Mouse (Mus musculus): ENCODE measurements at regions not wholly inside any gene's neighbourhood (a gene's known extent, or its start where the extent isn't known, plus 50 kb on each side); places are given as distances from the start of the nearest gene placed in this dataset.
A peak's percentile ranks its signal among the peaks of the same experiment; 100 is the strongest.

- Histone ChIP-seq H3K27ac (replicated peaks; ENCODE audit: low read depth, low read length) (no peak overlapping the region), H3K4me2 (ENCODE audit: low read depth, low read length) (no peak overlapping the region), H3K36me3 (ENCODE audit: control insufficient read depth, insufficient read depth, low read length) (no peaks in the 10 kb centered on the region), H3K27me3 (replicated peaks; ENCODE audit: control insufficient read depth, insufficient read depth, low read length) (no peaks in the 10 kb centered on the region), H3K9ac (ENCODE audit: low read depth, low read length) (no peak overlapping the region), H3K4me1 (ENCODE audit: control insufficient read depth, insufficient read depth, low read length) (no peaks in the 10 kb centered on the region), H3K9me3 (ENCODE audit: control insufficient read depth, low read length) (no peaks in the 10 kb centered on the region), H3K4me3 (ENCODE audit: low read depth, low read length) (no peak overlapping the region)
- no peak for DNase-seq (ENCODE audit: low spot score)
- ATAC-seq (ENCODE audit: low read depth): no peak
Observed at GRCm38 (mm10) chr3:128093046-128093445, 196.9 kb upstream of the Fam241a start.

DNA sequence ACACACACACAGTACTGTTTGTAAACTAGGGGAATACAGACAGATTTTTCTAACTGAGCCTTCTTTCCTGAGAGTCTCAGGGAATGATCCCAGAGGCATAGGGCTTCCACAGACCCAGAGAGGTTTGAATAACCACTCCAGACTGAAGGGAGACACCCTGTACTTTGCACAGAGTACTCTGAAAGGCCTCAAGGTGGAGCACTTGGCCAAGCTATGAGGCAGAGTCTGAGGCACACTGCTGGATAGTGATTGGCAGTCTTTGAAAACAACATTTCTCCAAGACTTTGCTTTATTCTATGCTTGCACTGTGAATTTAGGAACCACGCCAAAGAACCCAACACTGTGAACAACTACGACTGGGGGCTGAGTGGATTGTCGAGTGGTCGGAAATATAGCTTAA is 192.1 kb upstream of the Fam241a start:
- Histone ChIP-seq H3K36me3 (ENCODE audit: control insufficient read depth, insufficient read depth, low read length) (no peaks in the 10 kb centered on the region), H3K4me2 (ENCODE audit: low read depth, low read length) (no peak overlapping the region), H3K27ac (replicated peaks; ENCODE audit: low read depth, low read length) (no peak overlapping the region), H3K4me1 (ENCODE audit: control insufficient read depth, insufficient read depth, low read length) (no peaks in the 10 kb centered on the region), H3K27me3 (replicated peaks; ENCODE audit: control insufficient read depth, insufficient read depth, low read length) (no peaks in the 10 kb centered on the region), H3K9ac (ENCODE audit: low read depth, low read length) (no peak overlapping the region), H3K4me3 (ENCODE audit: low read depth, low read length) (no peak overlapping the region), H3K9me3 (ENCODE audit: control insufficient read depth, low read length) (no peaks in the 10 kb centered on the region)
- ATAC-seq (ENCODE audit: low read depth): peak; percentile 89
- peak; percentile 83 for DNase-seq (ENCODE audit: low spot score)
- 28% methylated on average over 4 of the region's 4 CpGs for WGBS

DNA sequence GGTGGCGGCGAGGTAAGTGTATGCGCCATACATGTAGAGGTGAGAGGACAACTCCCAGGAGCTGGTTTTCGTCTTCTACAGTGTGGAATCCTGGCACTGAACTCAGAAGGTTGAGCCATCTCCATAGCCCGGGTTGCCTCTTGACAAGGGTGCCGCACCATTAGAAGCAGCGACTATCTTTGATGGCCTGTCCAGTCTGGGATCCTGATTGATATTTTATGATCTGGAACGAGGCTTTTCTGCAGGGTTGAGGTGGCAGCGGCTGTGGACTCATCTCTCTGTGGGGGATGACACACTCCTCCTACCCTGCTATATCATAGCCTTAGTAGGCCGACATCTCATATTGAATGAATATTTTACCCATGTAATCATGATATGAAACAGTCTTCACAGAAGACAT is 191.0 kb upstream of the Fam241a start:
- 88% methylated on average over 10 of the region's 10 CpGs for WGBS

GRCm38 (mm10) chr3:128082463-128082862 is 186.3 kb upstream of the Fam241a start:
- H3K4me2 ChIP-seq (ENCODE audit: low read depth, low read length): no peak overlapping the region
- no peaks in the 10 kb centered on the region for H3K27me3 ChIP-seq (replicated peaks; ENCODE audit: control insufficient read depth, insufficient read depth, low read length)
- DNase-seq (ENCODE audit: low spot score): peak; percentile 16
- no peak for ATAC-seq (ENCODE audit: low read depth)
- H3K9me3 ChIP-seq (ENCODE audit: control insufficient read depth, low read length): no peaks in the 10 kb centered on the region
- no peaks in the 10 kb centered on the region for H3K36me3 ChIP-seq (ENCODE audit: control insufficient read depth, insufficient read depth, low read length)
- no peaks in the 10 kb centered on the region for H3K4me1 ChIP-seq (ENCODE audit: control insufficient read depth, insufficient read depth, low read length)
- H3K9ac ChIP-seq (ENCODE audit: low read depth, low read length): no peak overlapping the region
- no peak overlapping the region for H3K27ac ChIP-seq (replicated peaks; ENCODE audit: low read depth, low read length)
- no peak overlapping the region for H3K4me3 ChIP-seq (ENCODE audit: low read depth, low read length)
- WGBS: 70% methylated on average over 6 of the region's 6 CpGs

More for the DNA sequence above, 191.0 kb upstream of the Fam241a start:
- no peak for ATAC-seq (ENCODE audit: low read depth)
- no peaks in the 10 kb centered on the region for H3K4me1 ChIP-seq (ENCODE audit: control insufficient read depth, insufficient read depth, low read length)
- H3K4me2 ChIP-seq (ENCODE audit: low read depth, low read length): no peak overlapping the region
- H3K9ac ChIP-seq (ENCODE audit: low read depth, low read length): no peak overlapping the region
- DNase-seq (ENCODE audit: low spot score): no peak
- H3K9me3 ChIP-seq (ENCODE audit: control insufficient read depth, low read length): no peaks in the 10 kb centered on the region
- H3K27ac ChIP-seq (replicated peaks; ENCODE audit: low read depth, low read length): no peak overlapping the region
- H3K4me3 ChIP-seq (ENCODE audit: low read depth, low read length): no peak overlapping the region
- no peaks in the 10 kb centered on the region for H3K27me3 ChIP-seq (replicated peaks; ENCODE audit: control insufficient read depth, insufficient read depth, low read length)
- no peaks in the 10 kb centered on the region for H3K36me3 ChIP-seq (ENCODE audit: control insufficient read depth, insufficient read depth, low read length)

GRCm38 (mm10) chr3:128081430-128081829 is 185.3 kb upstream of the Fam241a start:
- ATAC-seq (ENCODE audit: low read depth) (no peak), DNase-seq (ENCODE audit: low spot score) (no peak)
- Histone ChIP-seq H3K4me1 (ENCODE audit: control insufficient read depth, insufficient read depth, low read length) (no peaks in the 10 kb centered on the region), H3K27me3 (replicated peaks; ENCODE audit: control insufficient read depth, insufficient read depth, low read length) (no peaks in the 10 kb centered on the region), H3K9me3 (ENCODE audit: control insufficient read depth, low read length) (no peaks in the 10 kb centered on the region), H3K4me3 (ENCODE audit: low read depth, low read length) (no peak overlapping the region), H3K36me3 (ENCODE audit: control insufficient read depth, insufficient read depth, low read length) (no peaks in the 10 kb centered on the region), H3K27ac (replicated peaks; ENCODE audit: low read depth, low read length) (no peak overlapping the region), H3K4me2 (ENCODE audit: low read depth, low read length) (no peak overlapping the region), H3K9ac (ENCODE audit: low read depth, low read length) (no peak overlapping the region)
- WGBS: 76% methylated on average over 1 of the region's 1 CpGs

DNA sequence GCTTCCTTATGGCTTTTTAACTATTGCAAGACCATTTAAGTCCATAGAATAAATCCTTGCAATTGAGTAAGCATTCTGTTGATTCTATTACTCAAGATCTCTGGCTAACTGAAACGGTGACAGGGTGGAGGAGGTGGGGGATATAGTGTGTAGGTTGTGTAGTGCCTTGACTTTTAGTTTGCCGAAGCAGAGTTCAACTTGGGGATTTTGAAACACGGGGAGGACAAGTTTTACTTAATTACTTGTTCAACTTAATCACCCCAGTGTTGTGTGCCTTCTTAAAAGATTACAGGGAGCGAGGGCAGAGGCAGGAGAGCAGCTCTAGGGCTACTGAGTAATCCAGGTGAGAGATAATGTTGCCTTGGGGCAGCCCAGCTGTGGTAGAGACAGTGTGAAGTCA is 171.7 kb upstream of the Fam241a start:
- no peaks in the 10 kb centered on the region for H3K9me3 ChIP-seq (ENCODE audit: control insufficient read depth, low read length)
- no peak overlapping the region for H3K4me2 ChIP-seq (ENCODE audit: low read depth, low read length)
- WGBS: 54% methylated on average over 4 of the region's 4 CpGs
- no peak overlapping the region for H3K27ac ChIP-seq (replicated peaks; ENCODE audit: low read depth, low read length)
- no peaks in the 10 kb centered on the region for H3K36me3 ChIP-seq (ENCODE audit: control insufficient read depth, insufficient read depth, low read length)
- H3K4me1 ChIP-seq (ENCODE audit: control insufficient read depth, insufficient read depth, low read length): no peaks in the 10 kb centered on the region
- no peak overlapping the region for H3K9ac ChIP-seq (ENCODE audit: low read depth, low read length)
- H3K4me3 ChIP-seq (ENCODE audit: low read depth, low read length): no peak overlapping the region
- ATAC-seq (ENCODE audit: low read depth) (no peak), DNase-seq (ENCODE audit: low spot score) (no peak)
- no peaks in the 10 kb centered on the region for H3K27me3 ChIP-seq (replicated peaks; ENCODE audit: control insufficient read depth, insufficient read depth, low read length)

- Histone ChIP-seq H3K4me3 (ENCODE audit: low read depth, low read length) (no peak overlapping the region), H3K27ac (replicated peaks; ENCODE audit: low read depth, low read length) (no peak overlapping the region), H3K4me1 (ENCODE audit: control insufficient read depth, insufficient read depth, low read length) (no peaks in the 10 kb centered on the region), H3K36me3 (ENCODE audit: control insufficient read depth, insufficient read depth, low read length) (no peaks in the 10 kb centered on the region), H3K4me2 (ENCODE audit: low read depth, low read length) (no peak overlapping the region), H3K27me3 (replicated peaks; ENCODE audit: control insufficient read depth, insufficient read depth, low read length) (no peaks in the 10 kb centered on the region), H3K9ac (ENCODE audit: low read depth, low read length) (no peak overlapping the region), H3K9me3 (ENCODE audit: control insufficient read depth, low read length) (no peaks in the 10 kb centered on the region)
- peak; percentile 56 for DNase-seq (ENCODE audit: low spot score)
- 63% methylated on average over 9 of the region's 9 CpGs for WGBS
- ATAC-seq (ENCODE audit: low read depth): no peak
Observed at GRCm38 (mm10) chr3:128054031-128054430, 157.9 kb upstream of the Fam241a start.

- peaks cover 5% of the 10 kb centered on the region; the same call in 1 of the 2 replicates for H3K4me1 ChIP-seq (ENCODE audit: control insufficient read depth, insufficient read depth, low read length)
- WGBS: 74% methylated on average over 3 of the region's 3 CpGs
- no peaks in the 10 kb centered on the region for H3K27me3 ChIP-seq (replicated peaks; ENCODE audit: control insufficient read depth, insufficient read depth, low read length)
Observed at GRCm38 (mm10) chr3:128043709-128044108, 147.6 kb upstream of the Fam241a start.

GRCm38 (mm10) chr3:128040407-128041115 is 144.4 kb upstream of the Fam241a start:
- peak; percentile 85 for DNase-seq (ENCODE audit: low spot score)
- H3K27ac ChIP-seq (replicated peaks; ENCODE audit: low read depth, low read length): 0 out of 2 replicates have a peak overlapping the region, but pooled peaks have one; percentile 2
- peaks cover 5% of the 10 kb centered on the region; the same call in 1 of the 2 replicates for H3K4me1 ChIP-seq (ENCODE audit: control insufficient read depth, insufficient read depth, low read length)
- H3K4me2 ChIP-seq (ENCODE audit: low read depth, low read length): no peak overlapping the region
- H3K4me3 ChIP-seq (ENCODE audit: low read depth, low read length): no peak overlapping the region
- peak; percentile 87 for ATAC-seq (ENCODE audit: low read depth)
- H3K9me3 ChIP-seq (ENCODE audit: control insufficient read depth, low read length): no peaks in the 10 kb centered on the region
- 44% methylated on average over 12 of the region's 12 CpGs for WGBS
- H3K9ac ChIP-seq (ENCODE audit: low read depth, low read length): no peak overlapping the region
- H3K36me3 ChIP-seq (ENCODE audit: control insufficient read depth, insufficient read depth, low read length): no peaks in the 10 kb centered on the region
- no peaks in the 10 kb centered on the region for H3K27me3 ChIP-seq (replicated peaks; ENCODE audit: control insufficient read depth, insufficient read depth, low read length)

More at GRCm38 (mm10) chr3:128043709-128044108, 147.6 kb upstream of the Fam241a start:
- no peaks in the 10 kb centered on the region for H3K9me3 ChIP-seq (ENCODE audit: control insufficient read depth, low read length)
- ATAC-seq (ENCODE audit: low read depth) (no peak), DNase-seq (ENCODE audit: low spot score) (no peak)
- no peak overlapping the region for H3K9ac ChIP-seq (ENCODE audit: low read depth, low read length)
- no peaks in the 10 kb centered on the region for H3K36me3 ChIP-seq (ENCODE audit: control insufficient read depth, insufficient read depth, low read length)
- H3K27ac ChIP-seq (replicated peaks; ENCODE audit: low read depth, low read length): no peak overlapping the region
- no peak overlapping the region for H3K4me3 ChIP-seq (ENCODE audit: low read depth, low read length)
- no peak overlapping the region for H3K4me2 ChIP-seq (ENCODE audit: low read depth, low read length)
